Mouse (Mus musculus) midbrain, embryonic 14.5 days (tissue): ENCODE measurements around the gene Cfc1. TPM values are rescaled to one million over a fixed set of nuclear protein-coding genes. Genes with fewer than 3 reads are reported as not detected.

Experiments
- ATAC-seq: fragments of 200-750 bp; cut with Nextera tagmentation; 2 replicates; pipeline ENCODE4 v1.8.0; 2017; ENCODE audit warnings: moderate number of reproducible peaks, moderate library complexity; ENCODE audit not compliant: low FRiP score, low TSS enrichment
- DNase-seq: peaks from one replicate; pipeline ENCODE4 v3.0.0-alpha.2; 2015
- H3K27ac ChIP-seq: fragments of 300-500 bp; sonication (generic); replicated peaks from 2 replicates; pipeline ENCODE4 v1.5.1; 2014; ENCODE audit warnings: mild to moderate bottlenecking, low read depth, low read length, moderate library complexity
- H3K27me3 ChIP-seq: fragments of 300-500 bp; sonication (generic); 2 replicates; pipeline ENCODE4 v1.6.1; 2014; ENCODE audit warnings: low read length, control low read depth, mixed read lengths; ENCODE audit not compliant: control insufficient read depth, insufficient read depth
- H3K36me3 ChIP-seq: fragments of 300-500 bp; sonication (generic); 2 replicates; pipeline ENCODE4 v1.6.1; 2014; ENCODE audit warnings: low read length, control low read depth; ENCODE audit not compliant: control insufficient read depth, insufficient read depth
- H3K4me1 ChIP-seq: fragments of 300-500 bp; sonication (generic); 2 replicates; pipeline ENCODE4 v1.6.1; 2014; ENCODE audit warnings: mild to moderate bottlenecking, antibody characterized with exemption, low read length, control low read depth; ENCODE audit not compliant: control insufficient read depth, insufficient read depth
- H3K4me2 ChIP-seq: fragments of 300-500 bp; sonication (generic); 2 replicates; pipeline ENCODE4 v1.6.1; 2014; ENCODE audit warnings: mild to moderate bottlenecking, low read length, moderate library complexity
- H3K4me3 ChIP-seq: fragments of 300-500 bp; sonication (generic); replicated peaks from 2 replicates; pipeline ENCODE4 v1.5.1; 2014; ENCODE audit warnings: low read depth, low read length
- H3K9ac ChIP-seq: fragments of 300-500 bp; sonication (generic); replicated peaks from 2 replicates; pipeline ENCODE4 v1.6.1; 2014; ENCODE audit warnings: mild to moderate bottlenecking, low read length, moderate library complexity
- H3K9me3 ChIP-seq: fragments of 300-500 bp; sonication (generic); 2 replicates; pipeline ENCODE4 v1.6.1; 2016; ENCODE audit warnings: low read length, control low read depth, mixed read lengths; ENCODE audit not compliant: control insufficient read depth
- WGBS: fragments of 180-500 bp; shearing (Covaris S2); extraction: QIAGEN DNeasy Blood & Tissue Kit; methylation state at CpG from one replicate; pipeline ENCODE4 v1.1.7; 2014; 5-methylcytosine and 5-hydroxymethylcytosine counted together
- polyA plus RNA-seq: library from polyadenylated mRNA; unstranded; fragments of >200 nt; fragmentation: Nextera tagmentation; extraction: Ambion mirVana; gene quantifications from 2 replicates; pipeline ENCODE4 v1.2.1, GENCODE M21; 2014

The Cfc1 gene
- polyA plus RNA-seq, 1 experiment from 2014 or later: not detected

DNA sequence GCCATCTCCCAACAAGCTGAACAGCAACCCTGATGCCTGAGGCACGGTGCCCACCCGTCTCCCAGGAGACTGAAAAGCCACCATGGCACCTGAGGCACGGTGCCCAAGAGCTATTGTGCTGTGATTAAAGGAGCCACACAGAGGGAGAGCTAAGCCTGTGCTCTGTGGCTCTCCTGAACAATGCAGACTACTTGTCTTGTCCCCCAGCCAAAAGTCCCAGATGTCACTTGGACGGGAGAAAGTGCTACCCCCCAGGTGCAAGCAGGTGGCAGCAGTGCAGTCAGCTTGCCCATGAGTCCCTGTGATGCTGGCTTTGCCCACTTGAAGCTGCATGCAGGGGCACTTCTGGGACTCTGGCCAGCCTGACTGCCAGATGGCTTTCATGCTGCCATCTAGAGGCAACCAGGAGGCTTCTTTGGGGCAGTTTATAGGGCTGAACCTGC, 48.4 kb downstream of the Cfc1 start:
- H3K27ac ChIP-seq: no peak overlapping the region
- H3K27me3 ChIP-seq: 0 out of 2 replicates have a peak, but pooled peaks cover 4% of the 10 kb centered on the region
- H3K4me3 ChIP-seq: no peak overlapping the region
- H3K4me1 ChIP-seq: peaks cover 16% of the 10 kb centered on the region
- 1% methylated on average over 4 of the region's 4 CpGs for WGBS
- peaks cover 28% of the 10 kb centered on the region for H3K36me3 ChIP-seq
- H3K9ac ChIP-seq: no peak overlapping the region
- peak; percentile 80 for DNase-seq
- H3K9me3 ChIP-seq: no peaks in the 10 kb centered on the region
- H3K4me2 ChIP-seq: no peak overlapping the region
- peak; percentile 55 for ATAC-seq

- peaks cover 37% of the 10 kb centered on the region for H3K36me3 ChIP-seq
- 0 out of 2 replicates have a peak, but pooled peaks cover 4% of the 10 kb centered on the region for H3K27me3 ChIP-seq
- WGBS: 82% methylated on average over 4 of the region's 4 CpGs
- H3K4me1 ChIP-seq: peaks cover 14% of the 10 kb centered on the region
- ATAC-seq (no peak), DNase-seq (no peak)
- no peak overlapping the region for H3K9ac ChIP-seq
- H3K27ac ChIP-seq: no peak overlapping the region
- no peak overlapping the region for H3K4me3 ChIP-seq
- no peaks in the 10 kb centered on the region for H3K9me3 ChIP-seq
- H3K4me2 ChIP-seq: no peak overlapping the region
Observed at GRCm38 (mm10) chr1:34584736-34585135, 49.3 kb downstream of the Cfc1 start.

- peaks cover 65% of the 10 kb centered on the region for H3K36me3 ChIP-seq
- no peak overlapping the region for H3K4me2 ChIP-seq
- H3K27me3 ChIP-seq: no peaks in the 10 kb centered on the region
- 84% methylated on average over 22 of the region's 22 CpGs for WGBS
- H3K9ac ChIP-seq: no peak overlapping the region
- no peak overlapping the region for H3K27ac ChIP-seq
- no peaks in the 10 kb centered on the region for H3K9me3 ChIP-seq
- H3K4me3 ChIP-seq: no peak overlapping the region
- no peak for DNase-seq
- H3K4me1 ChIP-seq: peaks cover 11% of the 10 kb centered on the region
- no peak for ATAC-seq
Observed at GRCm38 (mm10) chr1:34587298-34588096, 52.0 kb downstream of the Cfc1 start.

Other genes starting within 250 kb of the Cfc1 start
- 65.5 and 67.2 TPM in 2 replicates for gene Ccdc115, start 96.0 kb upstream of the Cfc1 start, polyA plus RNA-seq
- 52.3 and 61.1 TPM in 2 replicates for gene Imp4, start 95.8 kb upstream of the Cfc1 start, polyA plus RNA-seq
- 3.0 and 4.0 TPM in 2 replicates for gene Ptpn18, start 75.9 kb upstream of the Cfc1 start, polyA plus RNA-seq
- gene Prss39, start 37.2 kb upstream of the Cfc1 start, polyA plus RNA-seq: not detected in 2 replicates
- not detected in 2 replicates for gene Prss40, start 25.3 kb downstream of the Cfc1 start, polyA plus RNA-seq
- 30.0 and 32.1 TPM in 2 replicates for gene Amer3, start 44.0 kb downstream of the Cfc1 start, polyA plus RNA-seq